Mouse (Mus musculus): Measurements from ENCODE around the gene Rsf1.

Rsf1 gene

DNA sequence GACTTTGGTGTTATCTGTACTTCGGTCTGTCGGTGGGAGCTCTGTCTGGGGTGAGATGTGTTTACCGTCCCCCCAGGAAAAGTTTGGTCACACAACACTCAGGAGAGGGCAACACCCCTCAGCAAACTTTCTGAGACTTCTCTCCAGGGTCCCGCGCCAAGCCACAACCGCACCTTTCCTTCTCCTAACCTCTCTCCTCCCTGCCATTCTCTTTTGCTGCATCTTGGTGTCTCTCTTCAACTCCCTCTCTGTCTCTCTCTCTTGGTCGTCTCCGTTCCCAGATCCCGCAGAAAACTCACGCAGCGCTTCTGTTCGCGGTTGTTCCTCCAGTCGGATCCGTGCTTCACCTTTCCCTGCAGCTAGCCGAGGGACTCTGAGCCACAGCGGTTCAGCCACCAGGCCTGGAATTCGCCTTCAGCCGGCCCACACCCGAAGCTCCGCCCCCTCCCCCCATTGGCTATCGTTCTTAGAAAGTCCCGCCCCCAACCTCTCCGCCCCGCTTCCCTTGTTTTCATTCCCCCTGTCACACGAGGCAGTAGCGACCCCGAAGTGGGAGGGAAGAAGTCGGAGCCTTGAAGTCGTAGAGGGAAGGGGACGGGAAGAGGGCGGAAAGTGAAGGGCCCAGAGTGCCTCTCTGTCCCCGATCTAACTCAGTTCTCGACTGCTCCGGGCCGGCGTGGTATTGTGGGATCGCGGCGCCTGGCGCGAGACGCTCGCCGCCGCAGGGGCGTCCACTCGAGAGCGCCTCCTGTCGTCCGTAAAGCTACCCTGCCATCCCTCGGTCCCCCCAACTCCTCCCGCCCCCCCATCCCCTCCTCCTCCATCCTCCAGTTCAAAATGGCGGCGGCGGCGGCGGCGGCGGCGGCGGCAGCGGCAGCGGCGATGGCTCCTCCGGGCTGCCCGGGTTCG, at the start of gene Rsf1, which contains the start of gene Aamdc:
Rsf1 (plus strand) TSS at position 823 of the 909 bp plus-strand sequence.
Aamdc (minus strand) TSS at position 431 of the 909 bp plus-strand sequence.
- peak; percentile 95 to 97 for DNase-seq (ENCODE audit: low spot score in 2 of 2)

DNA sequence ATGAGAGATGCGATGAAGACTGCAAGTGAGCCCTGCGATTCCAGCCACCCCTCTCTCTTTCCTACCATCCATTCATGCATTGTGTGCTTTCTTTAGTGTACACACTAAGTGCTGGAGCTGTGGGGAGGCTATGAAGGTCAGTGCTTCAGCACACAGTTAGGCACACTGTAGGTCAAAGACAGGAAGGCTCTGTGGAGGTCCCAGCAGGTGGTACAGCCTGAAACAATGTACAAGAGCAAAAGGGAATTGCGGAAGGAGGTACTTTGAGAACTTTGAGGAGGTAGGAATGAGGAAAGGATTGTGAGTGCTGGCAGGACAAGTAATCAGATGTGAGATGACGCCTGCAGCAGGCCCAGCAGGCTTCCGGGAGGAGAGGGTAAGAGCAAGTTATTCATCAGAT, 44.2 kb upstream of the Rsf1 start:
- DNase-seq (ENCODE audit: low spot score in 2 of 2), result no peak

DNA sequence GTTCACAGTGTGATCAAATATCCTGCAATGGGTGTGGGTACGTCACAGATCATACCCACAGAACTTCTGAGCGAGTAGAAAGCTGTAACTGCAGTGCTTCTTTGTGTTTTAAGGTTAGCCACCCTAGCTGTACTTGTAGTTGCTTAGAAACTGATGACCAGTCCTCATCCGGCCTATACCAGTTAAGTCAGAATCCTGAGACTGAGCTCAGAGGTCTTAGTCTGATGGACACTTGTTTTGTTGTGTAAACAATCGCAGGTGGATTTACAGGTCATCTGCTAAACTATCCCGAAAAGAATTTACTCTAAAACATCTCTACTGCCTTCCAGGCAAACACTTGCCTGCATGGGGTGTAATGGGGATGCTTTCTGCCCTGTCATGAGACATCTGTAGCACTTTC, 43.1 kb upstream of the Rsf1 start:
- DNase-seq (ENCODE audit: low spot score in 2 of 2), result no peak

DNA sequence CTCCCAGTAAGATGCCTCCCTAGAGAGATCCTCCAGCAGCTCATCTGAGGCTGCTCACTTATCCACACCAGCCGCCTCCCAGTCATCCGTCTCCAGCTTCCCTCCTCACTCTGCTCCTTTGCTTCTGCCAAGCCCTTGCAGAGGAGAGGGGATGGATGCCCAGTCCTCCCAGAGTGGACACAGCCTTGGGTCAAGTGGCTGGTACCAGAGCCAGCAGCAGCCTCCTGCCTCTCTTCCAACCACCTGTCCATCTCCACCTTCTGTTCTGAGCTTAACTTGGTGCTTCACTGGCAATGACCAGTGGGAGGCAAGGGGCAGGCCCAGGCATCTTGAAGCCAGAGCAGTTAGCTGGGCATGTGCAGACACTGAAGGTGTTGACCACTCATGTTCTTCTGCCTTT, 33.2 kb upstream of the Rsf1 start:
- no peak for DNase-seq (ENCODE audit: low spot score in 2 of 2)

DNA sequence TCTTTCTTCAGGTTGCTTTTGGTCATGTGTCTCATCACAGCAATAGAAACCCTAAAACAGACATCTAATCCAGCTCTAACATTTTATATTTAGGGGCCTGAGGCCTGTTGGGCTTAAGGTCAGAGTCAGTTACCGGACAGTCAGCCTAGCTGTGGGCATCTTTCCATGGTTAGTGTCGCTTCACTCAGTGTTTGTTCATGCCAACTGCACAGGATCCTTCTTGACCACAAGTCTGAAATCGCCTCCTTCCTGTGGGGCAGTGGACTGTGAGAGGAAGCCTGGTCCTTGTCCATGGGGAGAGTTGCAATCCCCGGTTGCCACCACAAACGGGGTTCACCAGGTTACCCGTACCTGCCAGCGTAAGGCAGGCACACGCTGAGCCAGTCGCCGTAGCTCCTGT, 30.4 kb upstream of the Rsf1 start:
- DNase-seq (ENCODE audit: low spot score in 2 of 2), result no peak

DNA sequence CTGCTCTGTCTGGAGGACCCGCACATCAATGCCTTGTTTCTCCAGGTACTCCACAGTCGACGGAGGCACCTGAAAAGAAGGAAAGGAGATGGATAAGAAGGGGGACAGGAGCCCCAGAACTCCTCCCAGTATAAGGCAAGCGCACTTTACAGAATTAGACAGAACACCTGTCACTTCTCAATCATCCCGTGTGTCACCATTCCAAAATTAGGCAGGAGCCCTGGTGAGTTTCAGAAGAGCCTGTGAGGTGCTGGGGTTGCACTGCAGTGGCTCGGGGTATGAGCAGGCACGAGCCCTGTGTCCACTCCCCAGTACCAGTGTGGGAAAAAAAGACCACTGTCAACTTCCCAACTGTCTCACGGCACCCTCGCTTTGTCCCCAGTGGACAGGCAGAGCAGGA, 29.0 kb upstream of the Rsf1 start:
- DNase-seq (ENCODE audit: low spot score in 2 of 2), result no peak

DNA sequence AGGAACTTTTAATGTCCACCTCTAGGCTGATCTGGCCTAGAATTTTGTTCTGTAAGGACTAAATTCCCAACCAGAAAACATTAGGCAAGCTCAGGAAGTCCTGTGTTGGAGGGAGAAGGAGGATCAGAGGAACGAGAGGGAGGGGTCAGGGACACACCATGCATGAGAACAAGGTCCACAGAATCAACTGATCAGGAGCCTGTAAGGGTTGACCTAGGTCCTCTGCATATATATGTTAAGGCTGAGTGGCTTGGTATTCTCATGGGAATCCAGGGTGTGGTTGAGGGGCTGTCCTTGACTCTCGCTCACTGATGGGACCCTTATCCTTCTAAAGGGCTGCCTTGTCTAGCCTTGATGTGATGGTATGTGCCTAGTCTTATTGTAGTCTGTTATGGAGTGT, 16.1 kb upstream of the Rsf1 start:
- DNase-seq (ENCODE audit: low spot score in 2 of 2), result no peak

DNA sequence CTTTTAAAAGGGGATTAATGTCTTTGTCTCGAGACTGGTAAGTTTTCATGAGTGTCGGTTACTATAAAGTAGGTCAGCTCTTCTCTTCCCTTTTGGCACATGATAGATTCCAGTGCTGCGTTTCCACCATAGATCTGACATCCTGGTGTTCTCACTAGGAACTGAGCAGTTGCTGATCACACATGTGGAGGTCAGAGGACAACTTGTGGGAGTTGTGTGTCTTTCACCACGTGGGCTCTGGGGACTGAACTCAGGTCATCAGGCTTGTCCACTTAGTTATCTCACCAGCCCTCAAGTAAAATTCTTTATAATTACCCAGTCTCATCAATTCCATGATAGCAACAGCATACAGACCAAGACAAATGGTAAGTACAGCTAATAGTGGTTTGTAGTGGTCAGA, 10.3 kb upstream of the Rsf1 start:
- DNase-seq (ENCODE audit: low spot score in 2 of 2), result no peak

DNA sequence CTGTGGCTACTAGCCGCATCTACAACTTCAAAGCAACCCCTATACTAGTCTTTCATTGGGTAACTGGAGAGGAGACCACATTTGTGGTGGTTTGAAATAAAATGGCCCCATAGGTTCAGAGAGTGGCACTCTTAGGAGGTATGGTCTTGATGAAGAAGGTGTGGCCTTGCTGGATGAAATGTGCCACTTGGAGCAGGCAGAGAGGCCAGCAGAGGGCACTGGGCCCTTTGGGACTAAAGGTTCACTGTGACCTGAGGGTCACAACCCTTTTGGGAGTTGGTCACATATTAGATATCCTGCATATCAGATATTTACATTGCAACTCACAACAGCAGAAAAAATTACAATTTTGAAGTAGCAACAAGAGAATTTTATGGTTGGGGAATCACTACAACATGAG, 9.3 kb upstream of the Rsf1 start:
- DNase-seq (ENCODE audit: low spot score in 2 of 2), result no peak

DNA sequence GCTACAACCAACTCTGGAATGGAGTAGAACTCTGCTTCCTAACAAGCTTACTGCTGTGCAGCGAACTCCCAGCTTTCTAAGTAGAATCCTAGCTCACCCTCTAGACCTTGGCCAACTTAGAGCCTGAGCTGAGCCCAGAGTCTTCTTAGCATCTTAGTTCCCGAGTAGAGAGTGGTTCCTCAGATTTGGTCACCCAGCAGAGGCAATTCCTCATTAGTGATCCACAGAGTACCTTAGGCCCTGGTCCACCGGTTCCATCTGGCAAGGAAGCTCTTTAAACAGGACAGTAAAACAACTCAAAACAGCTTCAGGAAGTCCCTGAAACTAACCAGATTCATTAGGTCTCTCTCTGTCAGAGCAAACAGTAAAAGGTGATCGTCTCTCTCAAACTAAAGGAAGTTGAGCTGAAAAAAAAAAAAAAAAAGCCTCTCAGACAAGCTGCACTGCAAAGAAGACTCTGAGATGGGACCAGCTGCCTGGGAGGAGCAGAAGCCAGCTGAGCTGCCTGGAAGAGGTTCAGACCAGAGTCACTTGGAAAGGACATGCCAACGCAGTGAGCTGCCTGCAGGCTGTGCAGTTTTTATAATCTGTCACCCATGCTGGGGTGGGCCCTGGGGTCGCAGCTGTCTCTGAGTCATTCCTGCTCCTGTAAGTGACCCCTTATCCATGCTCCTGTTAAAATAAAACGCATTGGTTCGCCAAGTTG, 1.2 kb upstream of the Rsf1 start:
- peak; percentile 55 to 60 for DNase-seq (ENCODE audit: low spot score in 2 of 2)

DNA sequence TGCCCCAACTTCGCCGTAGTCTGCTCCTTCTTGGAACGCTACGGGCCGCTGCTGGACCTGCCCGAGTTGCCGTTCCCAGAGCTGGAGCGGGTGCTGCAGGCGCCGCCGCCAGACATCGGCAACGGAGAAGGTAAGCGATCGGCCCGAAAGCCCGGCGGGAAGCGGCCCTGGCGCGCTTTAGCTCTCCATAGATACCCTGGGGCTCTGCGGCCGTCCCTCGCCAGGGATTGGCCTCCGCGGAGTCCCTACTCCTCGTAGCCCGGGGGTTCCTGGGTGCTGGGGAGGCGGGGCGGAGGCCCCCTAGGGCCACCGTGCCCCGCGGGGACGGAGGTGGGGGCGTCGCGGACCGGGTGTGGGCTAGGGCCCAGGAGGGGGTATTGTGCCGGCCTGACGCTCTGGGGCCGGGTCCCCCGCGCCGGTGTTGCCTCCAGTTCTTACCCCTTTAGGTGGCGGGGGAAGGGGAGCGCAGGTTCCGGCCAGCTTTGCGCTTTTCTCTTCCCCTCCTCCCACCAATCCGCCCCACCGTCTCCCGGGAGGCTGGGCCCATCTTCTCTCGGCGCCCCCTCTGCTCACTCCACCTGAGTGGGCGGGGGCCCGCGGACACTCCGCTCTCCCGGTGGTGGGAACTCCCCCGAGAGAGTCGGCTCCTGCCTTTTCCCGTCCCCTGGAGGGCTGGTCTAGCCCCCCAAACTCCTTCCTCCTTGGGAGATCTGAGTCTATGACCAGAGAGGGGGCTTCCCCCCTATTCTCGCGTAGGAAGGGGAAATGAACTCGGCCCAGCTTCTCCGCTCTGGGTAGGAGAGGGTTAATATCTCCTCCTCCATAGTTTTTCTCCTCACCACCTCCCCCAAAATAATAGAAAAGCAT, 520 bp downstream of the Rsf1 start:
- DNase-seq (ENCODE audit: low spot score in 2 of 2), result peak; percentile 36 to 44

DNA sequence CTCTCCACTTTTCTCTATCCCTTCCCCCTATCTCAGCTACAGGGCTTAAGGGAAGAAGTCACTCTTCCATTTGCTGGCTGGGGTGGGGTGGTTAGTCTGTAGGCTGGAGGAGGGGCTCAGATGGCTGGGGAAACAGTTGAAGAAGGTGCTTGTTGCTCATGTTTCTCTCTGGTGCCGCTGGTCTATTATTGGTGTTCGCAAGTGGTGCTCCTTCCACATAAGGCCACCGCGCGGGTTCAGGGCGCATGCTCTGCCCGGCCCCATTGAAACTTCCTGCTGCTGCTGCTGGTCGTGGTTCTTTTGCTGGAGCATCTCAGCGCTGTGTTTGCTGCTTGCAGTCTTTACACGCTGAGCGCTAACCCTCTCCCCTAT, 1.1 kb downstream of the Rsf1 start:
- peak; percentile 85 to 86 for DNase-seq (ENCODE audit: low spot score in 2 of 2)

DNA sequence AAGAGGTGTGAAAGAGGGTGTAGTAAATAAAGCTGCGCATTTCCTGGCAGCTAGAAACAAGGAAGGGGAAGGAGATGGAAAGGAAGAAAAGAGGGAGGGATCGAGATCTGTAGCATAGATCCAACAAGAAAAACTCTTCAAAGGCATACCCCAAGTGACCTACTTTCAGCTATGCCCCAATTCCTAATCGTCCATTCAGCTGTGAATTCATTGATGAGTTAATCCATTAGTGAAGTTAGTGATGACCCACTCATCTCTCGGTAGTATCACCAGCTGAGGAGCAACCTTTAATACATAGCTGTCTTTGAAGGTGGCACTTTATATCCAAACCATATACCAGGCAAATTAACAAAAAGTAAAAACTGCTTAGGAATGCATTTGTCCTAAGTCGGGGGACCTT, 8.8 kb downstream of the Rsf1 start:
- DNase-seq (ENCODE audit: low spot score in 2 of 2), result no peak

DNA sequence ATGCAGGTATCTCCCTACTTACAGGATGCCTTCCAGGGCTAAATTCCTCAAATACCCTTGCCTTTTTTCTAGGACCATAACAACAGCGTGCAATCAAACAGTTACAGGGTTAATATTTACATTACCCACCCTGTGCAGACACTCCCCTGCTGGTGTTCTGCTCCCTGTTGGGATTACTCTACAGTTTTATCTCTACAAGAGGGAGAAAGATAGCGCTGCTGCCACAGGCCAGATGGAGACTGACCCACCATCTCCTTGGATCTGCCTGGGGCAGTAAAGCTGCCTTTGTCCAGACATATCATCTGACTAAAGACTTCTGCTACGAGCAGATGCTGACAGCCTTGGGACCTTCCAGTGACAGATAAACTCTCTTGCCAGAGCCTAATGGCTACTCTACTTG, 10.8 kb downstream of the Rsf1 start:
- no peak for DNase-seq (ENCODE audit: low spot score in 2 of 2)

DNA sequence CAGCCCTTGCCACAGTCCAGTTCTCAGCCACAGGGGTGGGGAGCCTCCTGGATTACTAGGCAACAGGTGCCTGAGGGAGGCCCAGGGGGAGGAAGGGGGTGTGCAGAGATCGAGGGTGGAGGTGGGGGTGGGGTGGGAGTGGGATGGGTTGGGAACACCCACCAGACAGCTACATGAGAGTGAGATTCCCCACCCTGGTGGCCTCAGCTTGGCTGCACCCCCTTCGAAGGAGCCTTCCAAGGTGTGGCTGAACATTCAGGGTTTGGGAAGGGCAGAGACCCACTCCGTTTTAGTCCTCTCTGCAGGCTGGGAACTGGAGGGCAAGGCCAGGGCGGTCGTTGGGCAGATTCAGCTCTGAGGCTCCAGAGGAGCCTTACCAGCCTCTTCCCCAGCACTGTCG, 11.6 kb downstream of the Rsf1 start:
- DNase-seq (ENCODE audit: low spot score in 2 of 2), result no peak

DNA sequence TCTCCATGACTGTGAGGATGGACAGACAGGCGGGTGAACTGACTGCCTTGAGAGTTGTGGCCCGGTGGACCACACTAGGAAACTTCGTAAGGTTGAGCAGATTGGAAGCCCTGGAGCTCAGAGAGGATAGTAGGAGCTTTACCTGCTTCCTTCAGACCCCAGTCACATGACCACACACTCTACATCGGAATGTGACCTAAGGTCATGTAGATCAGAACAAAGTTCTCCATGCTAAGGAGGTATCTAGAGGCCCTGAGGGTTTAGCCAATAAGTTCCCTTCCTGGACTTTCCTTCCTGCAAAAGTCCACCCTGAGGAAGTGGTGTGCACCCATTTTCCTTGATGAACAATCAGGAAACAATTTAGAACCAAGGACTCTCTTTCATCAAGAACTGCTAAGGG, 12.7 kb downstream of the Rsf1 start:
- DNase-seq (ENCODE audit: low spot score in 2 of 2), result no peak

DNA sequence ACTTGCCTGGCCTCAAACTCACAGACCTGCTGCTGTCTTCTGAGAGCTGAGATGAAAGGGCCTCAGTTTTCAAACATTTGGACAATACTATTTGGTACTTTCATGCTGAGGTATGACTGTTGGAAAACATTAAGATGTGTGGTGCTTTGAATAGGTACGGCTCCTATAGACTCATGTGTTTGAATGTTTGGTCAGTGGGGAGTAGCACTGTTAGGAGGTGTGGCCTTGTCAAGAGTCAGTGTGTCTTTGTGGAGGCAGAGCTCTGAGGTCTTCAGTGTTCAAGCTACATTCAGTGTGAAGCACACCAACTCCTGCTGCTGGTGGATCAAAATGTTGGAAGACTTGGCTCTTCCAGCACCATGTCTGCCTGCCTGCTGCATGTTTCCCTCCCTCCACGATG, 13.8 kb downstream of the Rsf1 start:
- DNase-seq (ENCODE audit: low spot score in 2 of 2), result no peak

DNA sequence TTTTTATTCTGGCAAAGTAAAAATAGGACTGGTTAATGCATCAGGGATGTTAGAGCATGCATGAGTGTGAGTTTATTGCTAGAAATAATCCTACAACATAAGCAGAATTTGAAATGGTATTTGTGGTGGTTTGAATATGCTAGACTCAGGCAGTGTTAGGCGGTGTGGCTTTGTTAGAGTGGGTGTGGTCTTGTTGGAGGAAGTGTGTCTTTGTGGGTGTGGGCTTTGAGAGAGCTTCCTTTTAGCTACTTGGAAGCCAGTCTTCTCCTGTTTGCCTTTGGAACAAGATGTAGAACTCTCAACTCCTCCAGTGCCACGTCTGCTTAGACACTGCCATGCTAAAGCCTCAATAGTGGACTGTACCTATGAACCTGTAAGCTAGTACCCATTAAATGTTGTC, 18.9 kb downstream of the Rsf1 start:
- DNase-seq (ENCODE audit: low spot score in 2 of 2), result no peak

DNA sequence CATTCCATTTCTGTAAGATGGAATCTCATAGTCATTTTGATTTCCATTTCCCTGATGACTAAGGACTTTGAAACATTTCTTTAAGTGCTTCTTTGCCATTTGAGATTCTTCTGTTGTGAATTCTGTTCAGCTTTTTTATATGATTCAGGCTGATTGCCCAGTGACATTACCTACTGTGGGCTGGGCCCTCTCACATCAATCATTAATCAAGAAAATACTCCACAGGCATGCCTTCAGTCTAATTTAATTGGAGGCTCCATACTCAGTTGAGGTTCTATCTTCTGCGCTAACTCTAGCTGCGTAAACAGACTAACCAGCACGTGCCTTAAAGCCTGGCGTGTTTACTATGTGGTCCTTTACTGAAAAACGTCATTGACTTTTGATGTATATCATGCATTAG, 41.7 kb downstream of the Rsf1 start:
- DNase-seq (ENCODE audit: low spot score in 2 of 2), result no peak

DNA sequence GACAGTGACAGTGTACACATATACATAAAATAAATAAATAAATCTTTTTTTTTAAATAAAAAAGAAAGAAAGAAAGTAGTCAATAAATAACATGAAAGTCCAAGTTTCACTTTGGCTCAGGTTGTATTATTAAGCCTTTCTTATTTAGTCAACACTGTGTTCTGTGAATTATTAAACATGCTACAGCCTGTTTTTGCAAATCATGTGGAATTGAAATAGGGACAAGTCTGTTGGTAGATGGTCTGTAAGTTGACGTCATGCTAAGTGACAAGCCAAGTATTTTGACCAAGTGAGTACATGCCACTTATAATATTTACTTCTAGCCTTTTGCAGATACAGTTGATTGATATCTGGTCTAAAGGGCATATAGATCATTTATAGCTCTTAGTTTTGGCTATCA, 43.0 kb downstream of the Rsf1 start:
- DNase-seq (ENCODE audit: low spot score in 2 of 2), result no peak

DNA sequence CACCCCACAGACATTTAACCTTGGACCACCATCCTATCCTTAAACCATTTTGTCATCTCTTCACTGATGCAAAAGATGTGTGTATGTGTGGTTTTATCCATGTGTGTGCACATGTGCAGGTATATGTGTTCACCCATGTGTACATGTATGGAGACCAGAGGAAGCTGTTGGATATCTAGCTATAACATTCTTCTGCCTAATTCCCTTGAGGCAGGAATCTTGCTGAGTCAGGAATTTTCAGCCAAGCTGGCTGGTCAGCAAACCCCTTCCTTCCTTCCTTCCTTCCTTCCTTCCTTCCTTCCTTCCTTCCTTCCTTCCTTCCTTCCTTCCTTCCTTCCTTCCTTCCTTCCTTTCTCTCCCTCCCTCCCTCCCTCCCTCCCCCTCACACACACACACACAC, 43.7 kb downstream of the Rsf1 start:
- DNase-seq (ENCODE audit: low spot score in 2 of 2), result no peak

DNA sequence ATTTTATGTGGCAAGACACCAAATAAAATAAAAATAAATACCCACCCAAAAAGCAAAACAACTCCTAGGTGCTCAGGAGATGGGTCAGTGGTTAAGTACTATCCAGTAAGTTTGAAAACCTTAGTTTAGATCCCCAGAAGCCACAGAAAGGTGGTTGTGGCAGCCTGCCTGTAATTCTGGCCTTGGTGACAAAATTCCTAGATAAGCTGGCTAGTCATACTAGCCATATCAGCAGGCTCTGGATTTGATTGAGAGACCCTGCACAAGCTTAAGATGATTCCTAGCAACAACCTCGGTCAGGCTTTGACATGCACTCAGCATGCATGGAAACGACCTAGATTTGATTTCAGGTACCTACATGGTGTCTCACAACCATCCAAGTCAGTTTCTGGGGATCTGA, 49.7 kb downstream of the Rsf1 start:
- no peak for DNase-seq (ENCODE audit: low spot score in 2 of 2)
